Mouse (Mus musculus) embryonic fibroblast, embryonic 13.5 days (primary cell): ENCODE data around the gene Dcaf4.

ENCODE experiments used
- CTCF ChIP-seq: IDR thresholded peaks from 2 replicates; pipeline ENCODE4 v1.5.1; 2011; ENCODE audit warnings: mild to moderate bottlenecking, control low read depth, low read length, moderate library complexity, borderline replicate concordance; ENCODE audit not compliant: insufficient read depth
- POLR2A ChIP-seq: IDR thresholded peaks from 2 replicates; pipeline ENCODE4 v1.6.1; 2011; ENCODE audit warnings: low read depth, mild to moderate bottlenecking, control low read depth, low read length, moderate library complexity

DNA sequence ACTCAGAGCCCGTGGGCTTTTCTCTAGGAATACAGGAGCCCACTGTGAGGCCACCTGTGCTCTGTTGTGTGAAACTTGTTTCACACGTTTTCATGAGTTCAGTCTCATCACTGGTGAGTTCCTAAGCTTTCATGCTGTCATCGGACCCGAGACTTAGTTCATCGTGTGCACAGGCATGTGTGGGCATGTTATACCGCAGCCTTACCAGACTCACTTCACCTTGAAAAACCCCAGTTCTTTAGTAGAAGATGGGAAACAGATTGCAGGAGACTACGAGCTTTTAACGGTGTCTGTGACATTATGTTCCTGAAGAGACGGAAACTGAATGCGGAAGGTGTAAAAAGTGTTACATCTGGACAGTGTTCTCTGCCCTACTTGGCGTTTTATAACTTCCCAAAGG is 15.2 kb downstream of the Dcaf4 start:
- TF ChIP-seq POLR2A (no peak), CTCF (no peak)
